Mouse (Mus musculus) bone marrow macrophage, adult 2 months (primary cell): ENCODE data around the gene Ptgfrn. TPM values are rescaled to one million over a fixed set of nuclear protein-coding genes. Genes with fewer than 3 reads are reported as not detected.

ENCODE experiments used
- H3K27ac ChIP-seq: 2 replicates; pipeline ENCODE4 v1.5.1; 2012; ENCODE audit warnings: low read depth, low read length; ENCODE audit not compliant: insufficient read depth
- H3K4me1 ChIP-seq: 2 replicates; pipeline ENCODE4 v1.6.1; 2012; ENCODE audit warnings: low read length; ENCODE audit not compliant: control insufficient read depth, insufficient read depth
- H3K4me3 ChIP-seq: 2 replicates; pipeline ENCODE4 v1.5.1; 2012; ENCODE audit warnings: mild to moderate bottlenecking, low read length, moderate library complexity; ENCODE audit not compliant: insufficient read depth
- CTCF ChIP-seq: IDR thresholded peaks from 2 replicates; pipeline ENCODE4 v1.5.1; 2012; ENCODE audit warnings: low read depth, mild to moderate bottlenecking, low read length, moderate library complexity
- POLR2A ChIP-seq: IDR thresholded peaks from 2 replicates; pipeline ENCODE4 v1.6.1; 2012; ENCODE audit warnings: mild to moderate bottlenecking, low read depth, low read length, borderline replicate concordance
- polyA plus RNA-seq: library from polyadenylated mRNA; stranded (reverse); fragments of >200 nt; gene quantifications from 2 replicates; pipeline ENCODE4 v1.2.4, GENCODE M21; 2012; ENCODE audit not compliant: missing spikeins, insufficient read depth, insufficient read length

Gene Ptgfrn
- polyA plus RNA-seq, 1 experiment, result 3.6 TPM

DNA sequence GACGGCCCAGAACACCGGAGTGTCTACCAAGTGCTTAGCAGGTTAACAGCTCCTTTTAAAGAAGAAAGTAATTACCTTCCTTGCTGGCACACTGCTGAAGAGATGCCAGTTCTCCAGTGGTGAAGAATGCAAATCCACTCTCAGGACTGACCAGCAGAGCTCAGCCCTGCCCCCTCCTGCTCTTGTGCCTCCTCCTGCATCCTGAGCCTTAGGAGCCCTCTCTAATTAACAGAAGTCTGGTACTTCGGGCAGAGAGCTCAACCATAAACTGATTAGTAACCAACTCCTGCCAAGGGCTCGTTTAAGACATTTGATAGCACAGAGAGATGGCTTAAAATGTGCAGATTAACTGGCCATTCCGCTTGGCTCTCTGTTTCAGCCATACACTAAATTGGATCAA, 41.4 kb downstream of the Ptgfrn start:
- no peak for TF ChIP-seq CTCF
- no peak for TF ChIP-seq POLR2A
- Histone ChIP-seq H3K27ac (no peak overlapping the region), H3K4me3 (no peak overlapping the region), H3K4me1 (peaks cover 10% of the 10 kb centered on the region)

DNA sequence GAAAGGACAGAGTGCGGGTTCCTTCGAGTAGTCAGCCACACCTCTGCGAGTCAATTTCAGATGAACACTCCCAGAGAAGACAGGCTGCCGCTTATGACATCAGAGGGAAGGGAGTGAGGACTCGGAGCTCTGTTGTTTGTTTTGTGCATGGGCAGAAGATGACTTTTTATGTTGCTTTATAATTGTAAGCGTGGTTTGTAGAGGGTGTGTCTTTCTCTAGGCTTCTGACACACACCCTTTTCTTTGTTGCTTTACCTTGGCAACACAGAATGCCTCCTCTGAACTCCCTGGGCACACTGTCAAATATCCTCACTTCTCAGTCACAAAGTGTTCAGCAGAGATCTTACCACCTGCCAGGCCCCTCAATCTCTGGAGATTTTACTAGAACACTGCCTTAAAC, 43.9 kb downstream of the Ptgfrn start:
- Histone ChIP-seq H3K27ac (no peak overlapping the region), H3K4me1 (peaks cover 10% of the 10 kb centered on the region), H3K4me3 (no peak overlapping the region)
- TF ChIP-seq POLR2A, result no peak
- TF ChIP-seq CTCF, result no peak

DNA sequence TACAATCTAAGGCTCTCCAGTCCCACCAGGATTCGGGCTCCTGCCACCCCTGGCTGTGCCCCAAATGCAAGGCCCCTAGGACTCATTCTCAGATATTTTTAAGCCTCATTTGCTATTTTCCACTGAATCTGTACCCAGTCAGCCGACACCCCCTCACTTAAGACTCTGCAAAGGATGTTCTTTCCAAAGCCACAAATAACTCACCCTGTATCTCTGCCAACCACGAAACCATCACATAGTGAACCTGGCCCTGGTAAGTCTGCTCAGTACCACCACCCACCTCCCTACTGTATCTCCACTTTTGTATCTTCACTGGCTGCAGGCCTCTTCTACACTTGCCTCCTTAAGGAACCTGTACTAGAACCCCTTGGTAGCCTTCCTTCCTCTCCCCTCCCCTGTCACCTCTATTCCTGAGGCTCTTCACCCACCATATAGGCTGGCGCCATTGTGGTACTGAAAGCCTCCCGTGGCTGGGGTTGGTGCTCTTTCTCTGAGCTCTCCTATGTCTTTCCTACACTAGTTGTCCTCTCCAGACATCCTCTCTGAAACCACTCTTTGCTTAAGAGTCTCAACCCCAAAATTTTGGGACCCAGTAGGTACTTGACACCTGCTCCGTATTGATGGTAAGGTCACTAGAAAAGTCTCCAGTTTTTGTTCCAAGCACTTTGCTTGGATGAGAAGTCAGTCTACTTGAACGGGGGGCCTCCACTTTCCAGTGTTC, 48.1 kb downstream of the Ptgfrn start:
- H3K27ac ChIP-seq, result no peak overlapping the region
- TF ChIP-seq CTCF, result no peak
- no peak overlapping the region for H3K4me3 ChIP-seq
- H3K4me1 ChIP-seq, result peaks cover 27% of the 10 kb centered on the region

DNA sequence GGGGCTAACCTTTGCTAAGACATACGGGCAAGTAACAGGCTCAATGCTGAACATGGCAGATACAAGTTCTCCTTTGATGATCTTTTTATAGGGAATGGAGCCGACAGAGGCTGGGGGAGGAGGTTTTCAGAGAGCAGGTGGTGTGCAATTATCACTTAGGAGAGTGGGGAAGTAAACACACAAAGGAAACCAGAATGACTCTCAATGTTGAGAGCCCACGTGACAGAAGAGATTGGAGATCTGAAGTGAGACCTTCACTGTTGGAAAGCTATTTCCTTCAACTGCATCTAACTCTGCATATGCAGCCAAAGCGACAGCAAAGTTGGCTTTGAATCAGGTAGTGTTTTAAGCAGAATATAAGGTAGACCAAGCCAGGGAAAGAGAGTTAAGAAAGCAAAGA, 50.9 kb downstream of the Ptgfrn start:
- peaks cover 27% of the 10 kb centered on the region for H3K4me1 ChIP-seq
- TF ChIP-seq POLR2A, result no peak
- TF ChIP-seq CTCF, result no peak
- H3K4me3 ChIP-seq, result no peak overlapping the region
- H3K27ac ChIP-seq, result no peak overlapping the region

DNA sequence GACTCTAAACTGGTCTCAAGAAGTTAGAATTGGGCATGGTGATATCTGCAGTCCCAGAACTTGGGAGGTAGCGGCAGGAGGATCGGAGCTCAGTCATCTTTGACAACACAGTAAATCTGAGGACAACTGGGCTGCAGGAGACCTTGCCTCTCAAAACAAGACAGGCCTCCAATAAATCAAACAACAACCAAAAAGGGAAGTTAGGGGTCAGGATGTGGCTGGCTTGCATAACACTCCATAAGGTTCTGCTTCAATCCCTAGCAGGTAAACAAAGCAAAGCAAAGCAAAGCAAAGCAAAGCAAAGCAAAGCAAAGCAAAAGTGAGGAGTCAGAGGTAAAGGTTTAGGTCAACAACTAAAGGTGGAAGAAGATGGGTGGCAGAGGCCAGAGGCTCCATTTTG, 51.9 kb downstream of the Ptgfrn start:
- Histone ChIP-seq H3K27ac (peak overlapping the region; percentile 7; the same call in 1 of the 2 replicates), H3K4me3 (no peak overlapping the region), H3K4me1 (peaks cover 27% of the 10 kb centered on the region)
- no peak for TF ChIP-seq CTCF
- TF ChIP-seq POLR2A, result no peak

DNA sequence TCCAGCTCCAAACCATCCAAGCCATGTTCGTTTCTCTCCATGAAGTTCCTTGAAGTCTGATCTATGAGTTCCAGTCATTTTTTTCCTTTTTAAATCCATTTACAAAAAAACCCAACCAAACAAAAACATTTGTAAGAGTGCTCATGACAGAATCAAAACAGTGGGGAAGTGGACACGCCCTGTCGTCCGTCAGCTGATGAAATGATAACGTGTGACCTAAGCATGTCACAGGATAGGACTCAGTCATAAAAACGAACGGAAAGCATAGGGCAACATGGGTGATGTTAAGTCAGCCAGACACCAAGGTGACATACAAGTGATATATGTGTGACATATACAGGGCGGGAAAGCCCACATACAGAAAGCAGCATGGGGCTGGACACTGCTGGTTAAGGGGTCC, 54.9 kb downstream of the Ptgfrn start:
- no peak overlapping the region for H3K27ac ChIP-seq
- no peak overlapping the region for H3K4me3 ChIP-seq
- TF ChIP-seq POLR2A (no peak), CTCF (no peak)
- H3K4me1 ChIP-seq, result peaks cover 23% of the 10 kb centered on the region

DNA sequence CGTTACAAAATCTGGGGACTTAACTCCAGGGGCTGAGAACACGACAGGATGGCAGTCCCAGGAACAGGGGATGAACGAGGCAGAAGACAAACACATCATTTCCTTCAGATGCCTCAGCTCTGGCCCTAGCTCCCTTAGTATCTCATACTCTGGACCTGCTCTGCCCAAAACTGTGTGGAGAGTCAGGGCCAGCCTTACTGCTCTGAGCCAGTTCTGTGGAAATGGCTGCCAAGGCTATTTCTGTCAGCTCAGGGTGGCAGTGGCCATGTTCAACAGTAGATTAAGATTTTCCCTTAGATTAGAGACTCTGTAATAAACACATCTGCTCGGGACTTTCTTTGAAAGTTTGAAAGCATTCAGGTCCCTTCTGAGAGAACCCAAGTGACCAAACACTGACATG, 58.5 kb downstream of the Ptgfrn start:
- TF ChIP-seq CTCF (no peak), POLR2A (no peak)
- Histone ChIP-seq H3K4me3 (no peak overlapping the region), H3K27ac (no peak overlapping the region), H3K4me1 (no peaks in the 10 kb centered on the region)

DNA sequence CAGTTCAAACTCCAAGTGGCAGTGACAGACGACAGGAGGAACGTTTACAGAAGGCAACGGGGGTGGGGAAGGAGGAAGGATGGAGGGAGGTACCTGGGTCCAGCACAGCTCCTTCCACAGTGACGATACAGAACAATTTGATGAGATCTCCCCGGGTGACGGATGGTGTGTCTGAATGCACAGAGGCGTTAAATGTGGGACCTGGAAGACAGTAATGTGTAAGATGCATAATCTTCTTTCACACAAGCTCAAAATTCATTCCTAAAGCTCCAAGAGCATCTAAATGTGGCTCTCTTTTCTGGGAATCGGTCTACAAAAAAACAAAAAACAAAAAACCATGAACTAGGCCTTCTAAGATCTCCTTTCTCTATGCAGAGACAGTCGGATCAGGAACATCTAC, 60.1 kb downstream of the Ptgfrn start:
- Histone ChIP-seq H3K4me1 (no peaks in the 10 kb centered on the region), H3K4me3 (no peak overlapping the region), H3K27ac (no peak overlapping the region)
- TF ChIP-seq CTCF, result no peak

DNA sequence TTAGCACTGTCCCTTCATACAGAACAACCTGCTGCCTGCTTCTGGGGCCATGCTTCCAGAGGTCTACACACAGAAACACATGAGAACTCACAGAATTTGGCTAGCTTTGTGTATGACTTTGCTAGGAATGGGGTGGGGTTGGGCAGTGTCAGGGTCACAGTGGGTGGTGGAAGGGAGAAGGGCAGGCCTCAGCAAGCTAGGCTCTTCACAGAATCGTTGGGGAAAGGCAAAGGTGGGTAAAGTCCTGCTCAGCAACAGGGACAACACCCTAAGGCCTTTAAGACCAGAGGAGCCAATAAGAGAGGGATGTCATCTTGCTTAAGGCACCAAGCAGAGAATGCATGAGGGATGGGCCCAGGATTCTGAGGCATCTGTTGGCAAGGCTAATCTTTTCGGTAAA, 61.3 kb downstream of the Ptgfrn start:
- Histone ChIP-seq H3K4me3 (no peak overlapping the region), H3K4me1 (no peaks in the 10 kb centered on the region), H3K27ac (no peak overlapping the region)
- TF ChIP-seq CTCF (no peak), POLR2A (no peak)

DNA sequence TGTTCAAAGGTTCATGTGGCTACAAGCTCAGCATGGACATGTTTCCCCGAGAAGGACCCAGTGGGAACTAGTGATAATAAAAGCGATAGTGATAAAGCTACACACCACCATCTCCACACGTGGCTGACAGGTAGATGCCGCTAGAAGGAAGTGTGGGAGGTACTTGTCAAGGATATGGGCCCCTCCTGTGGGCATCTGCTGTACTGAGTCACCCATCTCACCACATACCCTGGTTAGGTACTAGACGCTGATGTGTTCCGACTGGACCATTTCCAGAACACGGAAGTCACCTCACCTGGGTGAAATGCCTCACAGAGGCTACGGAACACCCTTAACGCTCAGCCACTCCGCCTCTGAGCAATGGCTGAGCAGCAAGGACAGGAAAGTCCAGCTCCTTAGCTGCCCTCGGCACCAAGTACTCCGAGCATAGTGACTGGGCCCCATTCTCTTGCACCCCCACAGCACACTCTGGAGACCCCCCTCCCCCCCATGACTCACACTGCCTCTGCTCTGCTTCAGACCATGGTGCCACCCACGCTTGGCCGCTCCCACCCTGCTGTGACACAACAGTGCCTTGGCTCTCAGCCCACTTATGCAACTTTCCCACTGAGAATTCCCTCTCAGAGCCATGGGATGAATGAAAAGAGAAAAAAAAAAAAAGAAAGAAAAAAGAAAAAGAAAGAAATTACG, 62.3 kb downstream of the Ptgfrn start:
- H3K27ac ChIP-seq, result no peak overlapping the region
- H3K4me1 ChIP-seq, result no peaks in the 10 kb centered on the region
- TF ChIP-seq POLR2A, result no peak
- TF ChIP-seq CTCF, result no peak
- no peak overlapping the region for H3K4me3 ChIP-seq
